Mouse (Mus musculus) CH12.LX (cell line): ENCODE measurements at regions not wholly inside any gene's neighbourhood (a gene's known extent, or its start where the extent isn't known, plus 50 kb on each side); places are given as distances from the start of the nearest gene placed in this dataset.

ENCODE experiments used
- DNase-seq: peaks from one replicate; pipeline ENCODE4 v3.0.0-alpha.2; 2013; ENCODE audit errors: extremely low read depth
- H3K27ac ChIP-seq: 2 replicates; pipeline ENCODE4 v1.5.1; 2012; ENCODE audit warnings: low read depth, mild to moderate bottlenecking, control low read depth, moderate library complexity; ENCODE audit not compliant: insufficient read depth
- H3K27me3 ChIP-seq: replicated peaks from 2 replicates; pipeline ENCODE3; 2012; ENCODE audit warnings: inconsistent platforms
- H3K36me3 ChIP-seq, 2 experiments: replicated peaks in 1 of 2; 2 replicates each; pipeline versions ENCODE3 to v1.6.1; 2012; ENCODE audit warnings: inconsistent platforms in 1 of 2, low read length in 1 of 2, mild to moderate bottlenecking in 1 of 2, mixed read lengths in 1 of 2, moderate library complexity in 1 of 2; ENCODE audit not compliant: control insufficient read depth in 1 of 2, insufficient read depth in 1 of 2
- H3K4me1 ChIP-seq, 2 experiments: 2 replicates each; pipeline ENCODE4 v1.6.1; 2012; ENCODE audit warnings: inconsistent platforms in 1 of 2, moderate library complexity in 1 of 2; ENCODE audit not compliant: insufficient read depth in 2 of 2, control insufficient read depth in 1 of 2
- H3K4me2 ChIP-seq: 2 replicates; pipeline ENCODE4 v1.6.1; 2012; ENCODE audit warnings: low read depth, mild to moderate bottlenecking, control low read depth; ENCODE audit not compliant: poor library complexity, insufficient read depth, severe bottlenecking
- H3K4me3 ChIP-seq, 3 experiments: fragments of 150-350 bp in 1 of 3; sonication (generic) in 1 of 3; replicated peaks in 1 of 3; 2 replicates each; pipeline versions ENCODE3 to v1.5.1; 2011 to 2012; ENCODE audit warnings: low read depth in 2 of 3, low read length in 2 of 3, mild to moderate bottlenecking in 2 of 3, moderate library complexity in 2 of 3, control low read depth in 1 of 3, improper control_type of control experiment in 1 of 3, inconsistent platforms in 1 of 3, mixed read lengths in 1 of 3; ENCODE audit not compliant: poor library complexity in 1 of 3
- H3K79me2 ChIP-seq: replicated peaks from 2 replicates; pipeline ENCODE4 v1.6.1; 2012; ENCODE audit warnings: mild to moderate bottlenecking, moderate library complexity; ENCODE audit not compliant: control insufficient read depth, poor library complexity, insufficient read depth, severe bottlenecking; ENCODE audit errors: extremely low read depth
- H3K9ac ChIP-seq: 2 replicates; pipeline ENCODE4 v1.6.1; 2012; ENCODE audit warnings: low read depth, mild to moderate bottlenecking, control low read depth, moderate library complexity; ENCODE audit not compliant: insufficient read depth
- H3K9me3 ChIP-seq: replicated peaks from 2 replicates; pipeline ENCODE3; 2012; ENCODE audit warnings: low read length, inconsistent platforms, mixed read lengths
- BHLHE40 ChIP-seq: IDR thresholded peaks from 2 replicates; pipeline ENCODE4 v1.6.1; 2011; ENCODE audit warnings: mild to moderate bottlenecking, low read depth, low read length, improper control_type of control experiment
- CHD1 ChIP-seq: IDR thresholded peaks from 2 replicates; pipeline ENCODE4 v1.6.1; 2012; ENCODE audit warnings: low read depth, low read length, improper control_type of control experiment, inconsistent platforms
- CHD2 ChIP-seq: IDR thresholded peaks from 2 replicates; pipeline ENCODE4 v1.6.1; 2011; ENCODE audit warnings: low read length, improper control_type of control experiment
- E2F4 ChIP-seq: IDR thresholded peaks from 2 replicates; pipeline ENCODE4 v1.6.1; 2011; ENCODE audit warnings: low read depth, low read length, improper control_type of control experiment; ENCODE audit not compliant: insufficient replicate concordance
- ELF1 ChIP-seq: IDR thresholded peaks from 2 replicates; pipeline ENCODE4 v1.6.1; 2014; ENCODE audit warnings: low read depth, mild to moderate bottlenecking, inconsistent platforms, low read length, improper control_type of control experiment
- ETS1 ChIP-seq: conservative IDR thresholded peaks from 2 replicates; pipeline ENCODE4 v1.6.1; 2012; ENCODE audit warnings: low read depth, mild to moderate bottlenecking, inconsistent platforms, low read length, improper control_type of control experiment, moderate library complexity
- GABPA ChIP-seq: IDR thresholded peaks from 2 replicates; pipeline ENCODE4 v1.6.1; 2012; ENCODE audit warnings: low read depth, low read length, improper control_type of control experiment, inconsistent platforms; ENCODE audit not compliant: insufficient replicate concordance
- IRF4 ChIP-seq: IDR thresholded peaks from 2 replicates; pipeline ENCODE4 v1.6.1; 2014; ENCODE audit warnings: low read depth, mild to moderate bottlenecking, inconsistent platforms, low read length, improper control_type of control experiment
- KAT2A ChIP-seq: IDR thresholded peaks from 2 replicates; pipeline ENCODE4 v1.6.1; 2012; ENCODE audit warnings: low read length, improper control_type of control experiment, inconsistent platforms; ENCODE audit not compliant: insufficient replicate concordance
- MAFK ChIP-seq: IDR thresholded peaks from 2 replicates; pipeline ENCODE4 v1.6.1; 2011; ENCODE audit warnings: low read length, improper control_type of control experiment; ENCODE audit not compliant: insufficient replicate concordance
- MAX ChIP-seq: IDR thresholded peaks from 2 replicates; pipeline ENCODE4 v1.6.1; 2011; ENCODE audit warnings: low read length, improper control_type of control experiment
- MAZ ChIP-seq: IDR thresholded peaks from 2 replicates; pipeline ENCODE4 v1.6.1; 2012; ENCODE audit warnings: low read depth, mild to moderate bottlenecking, inconsistent platforms, low read length, improper control_type of control experiment, moderate library complexity
- MXI1 ChIP-seq: IDR thresholded peaks from 2 replicates; pipeline ENCODE4 v1.6.1; 2011; ENCODE audit warnings: mild to moderate bottlenecking, low read depth, low read length, improper control_type of control experiment
- MYC ChIP-seq: IDR thresholded peaks from 2 replicates; pipeline ENCODE4 v1.6.1; 2011; ENCODE audit warnings: low read depth, mild to moderate bottlenecking, improper control_type of control experiment, low read length
- NRF1 ChIP-seq: IDR thresholded peaks from 2 replicates; pipeline ENCODE4 v1.6.1; 2014; ENCODE audit warnings: low read depth, mild to moderate bottlenecking, inconsistent platforms, low read length, improper control_type of control experiment, moderate library complexity
- PAX5 ChIP-seq: IDR thresholded peaks from 2 replicates; pipeline ENCODE4 v1.6.1; 2012; ENCODE audit warnings: low read length, inconsistent platforms, mixed read lengths
- POLR2AphosphoS2 ChIP-seq: IDR thresholded peaks from 2 replicates; pipeline ENCODE4 v1.6.1; 2011; ENCODE audit warnings: low read depth, low read length, improper control_type of control experiment
- RCOR1 ChIP-seq: conservative IDR thresholded peaks from 2 replicates; pipeline ENCODE4 v1.6.1; 2012; ENCODE audit warnings: low read depth, mild to moderate bottlenecking, inconsistent platforms, low read length, improper control_type of control experiment
- SIN3A ChIP-seq: IDR thresholded peaks from 2 replicates; pipeline ENCODE4 v1.6.1; 2012; ENCODE audit warnings: low read length, improper control_type of control experiment, inconsistent platforms
- SMC3 ChIP-seq: IDR thresholded peaks from 2 replicates; pipeline ENCODE4 v1.6.1; 2011; ENCODE audit warnings: low read depth, low read length, improper control_type of control experiment
- TBP ChIP-seq: conservative IDR thresholded peaks from 2 replicates; pipeline ENCODE4 v1.6.1; 2011; ENCODE audit warnings: low read depth, low read length, improper control_type of control experiment
- USF1 ChIP-seq: IDR thresholded peaks from 2 replicates; pipeline ENCODE4 v1.6.1; 2014; ENCODE audit warnings: low read depth, mild to moderate bottlenecking, inconsistent platforms, low read length, improper control_type of control experiment
- USF2 ChIP-seq: conservative IDR thresholded peaks from 2 replicates; pipeline ENCODE4 v1.6.1; 2011; ENCODE audit warnings: low read depth, low read length, improper control_type of control experiment
- ZC3H11A ChIP-seq: IDR thresholded peaks from 2 replicates; pipeline ENCODE4 v1.6.1; 2012; ENCODE audit warnings: low read depth, mild to moderate bottlenecking, inconsistent platforms, low read length, improper control_type of control experiment
- dilution Hi-C: fragments of 300-500 bp; cut with MboI; formaldehyde crosslinking; loops from 2 replicates; pipeline ENCODE4 v1.14.3; 2020; ENCODE audit warnings: low sequenced_read_pairs; ENCODE audit not compliant: extremely low pct_unique_long_range_greater_than_20kb, extremely low pct_ligation_motif_present
- in situ Hi-C: fragments of 300-500 bp; cut with MboI; formaldehyde crosslinking; loops from 3 replicates; pipeline ENCODE4 v1.14.3; 2019; ENCODE audit warnings: low sequenced_read_pairs, low pct_ligation_motif_present, low pct_unique_long_range_greater_than_20kb, mixed read lengths

DNA sequence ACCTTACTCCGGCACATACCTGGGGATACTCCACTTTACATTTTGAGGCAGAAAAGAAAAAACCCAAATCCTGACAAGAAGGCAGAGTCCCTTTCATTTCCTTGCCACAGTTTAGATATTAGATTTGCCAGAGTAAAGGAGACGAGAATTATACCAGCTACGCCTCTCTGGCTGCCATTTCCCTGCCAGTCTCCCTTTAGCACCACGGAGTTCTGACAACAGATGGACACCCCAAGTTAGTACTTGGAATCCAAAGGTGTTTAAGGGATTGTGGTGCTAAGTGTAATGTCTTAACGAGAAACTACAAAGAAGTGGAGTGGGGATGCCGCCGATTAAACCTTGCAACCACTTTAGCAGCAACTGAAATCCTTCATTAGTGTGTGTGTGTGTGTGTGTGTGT lies 176.6 kb downstream of the Rergl start:
- in situ Hi-C loops = no loop called here
- no peaks in the 10 kb centered on the region for H3K36me3 ChIP-seq
- no peaks in the 10 kb centered on the region for H3K27me3 ChIP-seq
- no peaks in the 10 kb centered on the region for H3K4me1 ChIP-seq
- H3K4me3 ChIP-seq = no peak overlapping the region
- H3K4me2 ChIP-seq = no peak overlapping the region
- no peak for TF ChIP-seq GABPA
- TF ChIP-seq MAFK = no peak
- TF ChIP-seq SIN3A = no peak
- TF ChIP-seq KAT2A = no peak
- no peak for TF ChIP-seq USF1
- TF ChIP-seq MAX = no peak
- TF ChIP-seq E2F4 = no peak
- no peak for TF ChIP-seq USF2
- no peak for TF ChIP-seq MYC
- TF ChIP-seq CHD2 = no peak
- no peak for TF ChIP-seq NRF1
- no peak for TF ChIP-seq ZC3H11A
- no peak for TF ChIP-seq IRF4
- TF ChIP-seq RCOR1 = no peak
- no peak for TF ChIP-seq CHD1
- TF ChIP-seq TBP = no peak
- TF ChIP-seq, all 38 proteins: peak for 0
- no peak overlapping the region for H3K9ac ChIP-seq
- peaks cover 35% of the 10 kb centered on the region for H3K9me3 ChIP-seq
- DNase-seq = no peak
- dilution Hi-C loops = no loop called here
- H3K79me2 ChIP-seq = no peaks in the 10 kb centered on the region
- H3K27ac ChIP-seq = no peak overlapping the region

DNA sequence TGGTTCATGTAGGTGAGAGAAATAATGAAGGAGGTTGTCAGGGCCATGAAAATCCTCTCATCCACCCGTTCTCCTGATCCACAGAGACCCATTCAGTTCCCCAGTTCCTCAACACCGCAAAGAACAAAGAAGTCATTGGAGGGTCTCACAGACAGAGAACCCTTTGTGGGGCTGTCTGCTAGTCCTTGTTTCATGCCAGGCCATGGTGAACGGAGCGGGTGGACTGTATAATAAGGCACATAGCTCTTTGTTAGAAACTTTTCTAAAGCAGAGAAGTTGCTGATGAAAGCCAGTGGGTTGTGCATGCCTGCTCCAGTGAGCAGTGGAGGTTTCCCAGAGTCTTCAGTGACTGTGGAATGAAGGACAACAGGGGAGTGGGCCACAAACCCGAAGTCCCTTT lies 194.1 kb downstream of the Rergl start:
- peaks cover 35% of the 10 kb centered on the region for H3K9me3 ChIP-seq
- H3K36me3 ChIP-seq = no peaks in the 10 kb centered on the region
- no peak overlapping the region for H3K4me2 ChIP-seq
- DNase-seq = no peak
- TF ChIP-seq POLR2AphosphoS2 = no peak
- no peak for TF ChIP-seq PAX5
- TF ChIP-seq MAZ = no peak
- TF ChIP-seq SMC3 = no peak
- no peak for TF ChIP-seq CHD2
- TF ChIP-seq ZC3H11A = no peak
- no peak for TF ChIP-seq TBP
- no peak for TF ChIP-seq ETS1
- no peak for TF ChIP-seq USF2
- no peak for TF ChIP-seq MXI1
- no peak for TF ChIP-seq SIN3A
- no peak for TF ChIP-seq BHLHE40
- TF ChIP-seq ELF1 = no peak
- H3K79me2 ChIP-seq = no peaks in the 10 kb centered on the region
- no peaks in the 10 kb centered on the region for H3K27me3 ChIP-seq
- H3K4me1 ChIP-seq = no peaks in the 10 kb centered on the region
- in situ Hi-C loops = no loop called here
- no peak overlapping the region for H3K9ac ChIP-seq
- dilution Hi-C loops = no loop called here
- H3K27ac ChIP-seq = no peak overlapping the region
- H3K4me3 ChIP-seq = no peak overlapping the region
